Mouse (Mus musculus) midbrain, embryonic 14.5 days (tissue): ENCODE measurements around the gene Ndufs8. TPM values are rescaled to one million over a fixed set of nuclear protein-coding genes. Genes with fewer than 3 reads are reported as not detected.
"Not testable (repeated sequence)": the region's sequence is repeated elsewhere in the genome, so short reads cannot be mapped to it uniquely, and the experiment has no call there.

Source experiments
- ATAC-seq: fragments of 200-750 bp; cut with Nextera tagmentation; 2 replicates; pipeline ENCODE4 v1.8.0; 2017; ENCODE audit warnings: moderate number of reproducible peaks, moderate library complexity; ENCODE audit not compliant: low FRiP score, low TSS enrichment
- DNase-seq: peaks from one replicate; pipeline ENCODE4 v3.0.0-alpha.2; 2015
- H3K27ac ChIP-seq: fragments of 300-500 bp; sonication (generic); replicated peaks from 2 replicates; pipeline ENCODE4 v1.5.1; 2014; ENCODE audit warnings: mild to moderate bottlenecking, low read depth, low read length, moderate library complexity
- H3K27me3 ChIP-seq: fragments of 300-500 bp; sonication (generic); 2 replicates; pipeline ENCODE4 v1.6.1; 2014; ENCODE audit warnings: low read length, control low read depth, mixed read lengths; ENCODE audit not compliant: control insufficient read depth, insufficient read depth
- H3K36me3 ChIP-seq: fragments of 300-500 bp; sonication (generic); 2 replicates; pipeline ENCODE4 v1.6.1; 2014; ENCODE audit warnings: low read length, control low read depth; ENCODE audit not compliant: control insufficient read depth, insufficient read depth
- H3K4me1 ChIP-seq: fragments of 300-500 bp; sonication (generic); 2 replicates; pipeline ENCODE4 v1.6.1; 2014; ENCODE audit warnings: mild to moderate bottlenecking, antibody characterized with exemption, low read length, control low read depth; ENCODE audit not compliant: control insufficient read depth, insufficient read depth
- H3K4me2 ChIP-seq: fragments of 300-500 bp; sonication (generic); 2 replicates; pipeline ENCODE4 v1.6.1; 2014; ENCODE audit warnings: mild to moderate bottlenecking, low read length, moderate library complexity
- H3K4me3 ChIP-seq: fragments of 300-500 bp; sonication (generic); replicated peaks from 2 replicates; pipeline ENCODE4 v1.5.1; 2014; ENCODE audit warnings: low read depth, low read length
- H3K9ac ChIP-seq: fragments of 300-500 bp; sonication (generic); replicated peaks from 2 replicates; pipeline ENCODE4 v1.6.1; 2014; ENCODE audit warnings: mild to moderate bottlenecking, low read length, moderate library complexity
- H3K9me3 ChIP-seq: fragments of 300-500 bp; sonication (generic); 2 replicates; pipeline ENCODE4 v1.6.1; 2016; ENCODE audit warnings: low read length, control low read depth, mixed read lengths; ENCODE audit not compliant: control insufficient read depth
- WGBS: fragments of 180-500 bp; shearing (Covaris S2); extraction: QIAGEN DNeasy Blood & Tissue Kit; methylation state at CpG from one replicate; pipeline ENCODE4 v1.1.7; 2014; 5-methylcytosine and 5-hydroxymethylcytosine counted together
- polyA plus RNA-seq: library from polyadenylated mRNA; unstranded; fragments of >200 nt; fragmentation: Nextera tagmentation; extraction: Ambion mirVana; gene quantifications from 2 replicates; pipeline ENCODE4 v1.2.1, GENCODE M21; 2014

Gene Ndufs8
- 261 and 304 TPM in 2 replicates for polyA plus RNA-seq

- Histone ChIP-seq H3K9ac (peak within 1 kb of the TSS; percentile 65), H3K9me3 (no peaks in the 10 kb centered on the region), H3K4me2 (peak within 1 kb of the TSS; percentile 84), H3K4me3 (peak within 1 kb of the TSS; percentile 77), H3K27me3 (no peaks in the 10 kb centered on the region), H3K4me1 (peaks cover 14% of the 10 kb centered on the region), H3K27ac (peak within 1 kb of the TSS; percentile 86), H3K36me3 (peaks cover 32% of the 10 kb centered on the region)
- under 1% methylated on average over 43 of the region's 43 CpGs for WGBS
- DNase-seq: peak; percentile 96
- peak; percentile 98 for ATAC-seq
Measured at GRCm38 (mm10) chr19:3912337-3913204, at the start of gene Ndufs8. Gene Ndufs8, minus strand, starts transcription at chr19:3912774.

GRCm38 (mm10) chr19:3961805-3962204, 49.2 kb upstream of the Ndufs8 start:
- not testable (repeated sequence) for H3K27ac ChIP-seq, H3K9me3 ChIP-seq, H3K9ac ChIP-seq, H3K36me3 ChIP-seq, ATAC-seq, H3K4me2 ChIP-seq, H3K4me1 ChIP-seq, H3K4me3 ChIP-seq, DNase-seq, H3K27me3 ChIP-seq
- WGBS: 83% methylated on average over 6 of the region's 6 CpGs

GRCm38 (mm10) chr19:3960211-3960610, 47.6 kb upstream of the Ndufs8 start:
- ATAC-seq (no peak), DNase-seq (no peak)
- H3K4me1 ChIP-seq: no peaks in the 10 kb centered on the region
- H3K27me3 ChIP-seq: no peaks in the 10 kb centered on the region
- WGBS: 90% methylated on average over 5 of the region's 5 CpGs
- H3K9me3 ChIP-seq: no peaks in the 10 kb centered on the region
- H3K27ac ChIP-seq: no peak overlapping the region
- no peak overlapping the region for H3K4me3 ChIP-seq
- H3K9ac ChIP-seq: no peak overlapping the region
- no peak overlapping the region for H3K4me2 ChIP-seq
- H3K36me3 ChIP-seq: no peaks in the 10 kb centered on the region

DNA sequence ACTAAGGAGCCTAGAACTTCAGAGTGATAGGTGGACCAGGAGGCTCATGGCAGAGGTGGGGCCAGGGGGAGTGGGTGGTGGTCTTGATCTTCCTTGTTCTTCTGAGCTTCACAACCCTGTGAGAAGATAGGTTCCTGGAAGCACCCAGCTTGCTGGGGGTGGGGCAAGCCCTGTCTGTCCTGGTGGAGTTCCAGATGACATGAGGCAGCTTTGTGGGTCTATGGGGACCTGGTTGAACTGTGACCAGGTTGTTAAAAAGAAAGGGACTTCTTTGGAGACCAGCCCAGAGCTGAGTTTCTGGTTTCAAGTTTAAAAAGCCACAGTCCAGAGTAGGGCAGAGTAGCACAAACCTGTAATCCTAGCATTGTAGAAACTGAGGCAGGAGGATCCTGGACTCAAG, 46.5 kb upstream of the Ndufs8 start:
- DNase-seq (no peak), ATAC-seq (no peak)
- no peaks in the 10 kb centered on the region for H3K4me1 ChIP-seq
- H3K27ac ChIP-seq: no peak overlapping the region
- no peaks in the 10 kb centered on the region for H3K9me3 ChIP-seq
- H3K4me3 ChIP-seq: no peak overlapping the region
- H3K36me3 ChIP-seq: no peaks in the 10 kb centered on the region
- no peaks in the 10 kb centered on the region for H3K27me3 ChIP-seq
- no peak overlapping the region for H3K4me2 ChIP-seq
- H3K9ac ChIP-seq: no peak overlapping the region

GRCm38 (mm10) chr19:3958470-3958869, 45.9 kb upstream of the Ndufs8 start, which contains the start of gene Aldh3b3:
Gene Aldh3b3, plus strand, starts transcription at chr19:3958645.
- 79% methylated on average over 4 of the region's 4 CpGs for WGBS
- ATAC-seq (no peak), DNase-seq (no peak)
- Histone ChIP-seq H3K9ac (no peak within 1 kb of the TSS), H3K4me1 (no peaks in the 10 kb centered on the region), H3K36me3 (no peaks in the 10 kb centered on the region), H3K9me3 (no peaks in the 10 kb centered on the region), H3K4me3 (no peak within 1 kb of the TSS), H3K4me2 (no peak within 1 kb of the TSS), H3K27me3 (no peaks in the 10 kb centered on the region), H3K27ac (no peak within 1 kb of the TSS)

DNA sequence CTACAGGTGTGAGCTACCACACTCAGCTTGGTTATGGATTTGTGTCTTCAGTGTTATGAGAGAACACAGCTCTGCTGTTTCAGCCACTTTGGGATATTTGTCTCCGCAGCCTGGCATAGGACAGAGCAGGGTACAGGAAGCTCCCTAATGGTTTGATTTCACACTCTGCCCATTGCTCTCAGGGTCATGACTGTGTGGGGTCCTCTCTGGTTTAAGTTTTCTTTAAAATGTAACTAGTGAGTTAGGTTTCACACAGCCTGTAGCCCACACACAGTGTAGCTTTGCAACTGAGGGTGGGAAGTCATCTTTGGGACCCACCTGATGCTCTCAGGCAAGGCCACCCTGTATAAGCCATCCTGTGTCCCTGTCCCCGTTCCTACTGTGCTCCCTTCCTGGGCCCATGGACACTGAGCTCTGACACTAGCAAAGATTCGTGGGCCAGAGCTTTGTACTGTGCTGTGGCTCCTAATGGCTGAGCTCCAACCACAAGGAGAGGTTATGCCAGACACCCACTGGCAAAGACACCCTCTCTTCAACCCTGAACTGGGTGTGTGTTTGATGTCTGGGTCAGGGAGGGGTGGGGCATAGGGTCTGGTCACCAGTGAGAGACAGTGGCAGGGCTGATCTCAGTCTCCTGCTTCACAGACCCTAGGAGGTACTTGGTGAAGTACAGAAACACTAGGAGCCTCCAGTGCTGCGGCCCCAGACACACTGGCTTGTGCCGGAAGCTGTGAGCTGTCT, 44.9 kb upstream of the Ndufs8 start:
- H3K9me3 ChIP-seq, DNase-seq, ATAC-seq, H3K4me2 ChIP-seq, H3K27me3 ChIP-seq, H3K36me3 ChIP-seq, H3K27ac ChIP-seq, H3K4me3 ChIP-seq, H3K9ac ChIP-seq, H3K4me1 ChIP-seq: not testable (repeated sequence)
- 79% methylated on average over 5 of the region's 5 CpGs for WGBS

DNA sequence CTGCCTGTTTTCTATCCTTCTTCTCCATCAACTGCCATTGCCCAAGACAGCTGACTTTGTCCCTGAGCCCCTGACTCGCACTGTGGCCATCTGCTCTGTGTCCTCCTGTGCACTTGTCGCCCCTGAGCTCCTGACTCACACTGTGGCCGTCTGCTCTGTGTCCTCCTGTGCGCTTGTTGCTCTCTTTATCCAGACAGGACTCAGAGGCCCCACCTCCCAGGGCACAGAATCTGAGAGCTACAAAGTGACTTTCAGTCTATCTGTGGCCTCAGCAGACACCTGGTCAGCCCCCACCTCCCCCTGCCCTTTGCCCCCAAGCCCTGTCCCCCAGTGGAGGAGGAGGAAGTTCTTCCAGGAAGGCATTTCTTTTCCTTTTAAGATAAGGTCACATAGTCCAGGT, 43.2 kb upstream of the Ndufs8 start:
- Histone ChIP-seq H3K9ac (no peak overlapping the region), H3K27ac (no peak overlapping the region), H3K27me3 (no peaks in the 10 kb centered on the region), H3K36me3 (no peaks in the 10 kb centered on the region), H3K9me3 (no peaks in the 10 kb centered on the region), H3K4me3 (no peak overlapping the region), H3K4me2 (no peak overlapping the region), H3K4me1 (no peaks in the 10 kb centered on the region)
- ATAC-seq (no peak), DNase-seq (no peak)
- 60% methylated on average over 4 of the region's 4 CpGs for WGBS

GRCm38 (mm10) chr19:3955033-3955432, 42.5 kb upstream of the Ndufs8 start:
- 86% methylated on average over 3 of the region's 3 CpGs for WGBS
- no peaks in the 10 kb centered on the region for H3K4me1 ChIP-seq
- no peak overlapping the region for H3K9ac ChIP-seq
- no peaks in the 10 kb centered on the region for H3K9me3 ChIP-seq
- no peaks in the 10 kb centered on the region for H3K36me3 ChIP-seq
- H3K4me2 ChIP-seq: no peak overlapping the region
- no peak overlapping the region for H3K27ac ChIP-seq
- no peak for DNase-seq
- no peak overlapping the region for H3K4me3 ChIP-seq
- no peaks in the 10 kb centered on the region for H3K27me3 ChIP-seq
- no peak for ATAC-seq
